Mouse (Mus musculus) kidney, adult 10 weeks (tissue): ENCODE measurements around the gene Vsir. TPM values are rescaled to one million over a fixed set of nuclear protein-coding genes. Genes with fewer than 3 reads are reported as not detected.

Experiments
- polyA plus RNA-seq: library from polyadenylated mRNA; stranded (reverse); fragments of 350-450 nt; fragmentation: Illumina TruSeq; extraction: RNeasy Lipid Tissue Mini Kit (QIAGEN cat#74804); gene quantifications from one replicate; pipeline ENCODE4 v1.2.3, GENCODE M21; 2014; ENCODE audit warnings: low read depth, low replicate concordance

Gene Vsir
- 0.81 TPM for polyA plus RNA-seq

GRCm38 (mm10) chr10:60346701-60347405 lies at the start of gene Vsir:
Gene Vsir (plus strand): TSS chr10:60346851.

DNA sequence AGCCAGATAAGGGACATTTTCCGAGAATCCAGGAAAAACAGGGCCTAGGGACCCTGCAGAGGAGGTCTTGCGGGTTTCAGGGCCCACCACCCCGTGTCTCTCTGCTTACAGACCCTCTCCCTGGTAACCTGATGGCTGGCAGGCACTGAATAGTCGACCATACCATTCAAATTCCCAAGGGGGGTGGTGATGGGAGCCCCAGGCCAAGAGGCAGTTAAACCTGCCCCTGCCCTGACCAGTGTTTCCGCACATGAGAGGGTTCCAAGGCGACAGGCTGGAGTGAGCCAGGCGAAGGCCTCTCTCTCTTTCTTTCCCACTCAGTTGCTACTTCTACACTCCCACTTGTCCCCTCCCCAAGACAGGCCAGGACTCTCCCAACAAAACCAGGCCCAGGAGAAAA lies 52.8 kb downstream of the Vsir start, which contains the start of gene Gm17455:
Gene Gm17455, plus strand, starts transcription at position 278 of the 400 bp plus-strand sequence.

Other genes with a start within 250 kb of the Vsir start
- 0.28 TPM for gene Spock2, start 240.6 kb upstream of the Vsir start, polyA plus RNA-seq
- 3.4 TPM for gene Chst3, start 127.6 kb upstream of the Vsir start, polyA plus RNA-seq
- 145 TPM for gene Psap, start 69.2 kb upstream of the Vsir start, polyA plus RNA-seq
- not detected for gene Gm17455, start 52.9 kb downstream of the Vsir start, polyA plus RNA-seq